Mouse (Mus musculus): ENCODE data around the gene Btbd35f4.
"Not testable (repeated sequence)": the region's sequence is repeated elsewhere in the genome, so short reads cannot be mapped to it uniquely, and the experiment has no call there.

Btbd35f4 gene

DNA sequence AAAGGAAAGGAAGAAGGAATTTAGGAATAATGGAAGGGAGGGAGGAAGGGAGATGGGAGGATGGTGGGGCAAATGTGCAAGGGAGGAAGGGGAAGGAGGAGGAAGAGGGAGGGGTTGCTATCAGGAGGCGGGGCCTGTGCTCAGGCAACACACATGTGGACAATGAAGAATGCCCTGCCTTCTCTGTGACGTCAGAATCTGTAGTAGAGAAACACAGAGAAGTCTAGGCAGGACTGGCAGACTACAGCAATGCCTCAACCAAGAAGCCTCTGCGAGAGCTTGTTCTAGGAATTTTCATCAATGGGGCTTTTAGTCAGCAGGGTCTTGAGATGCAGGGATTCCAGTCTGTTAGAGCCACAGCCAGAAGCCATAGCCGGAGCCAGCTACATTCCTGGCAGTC is at the start of gene Btbd35f4:
TSS of gene Btbd35f4 (plus strand) at position 301 of the 400 bp plus-strand sequence.
- not testable (repeated sequence) for DNase-seq (ENCODE audit: low spot score in 2 of 2)

DNA sequence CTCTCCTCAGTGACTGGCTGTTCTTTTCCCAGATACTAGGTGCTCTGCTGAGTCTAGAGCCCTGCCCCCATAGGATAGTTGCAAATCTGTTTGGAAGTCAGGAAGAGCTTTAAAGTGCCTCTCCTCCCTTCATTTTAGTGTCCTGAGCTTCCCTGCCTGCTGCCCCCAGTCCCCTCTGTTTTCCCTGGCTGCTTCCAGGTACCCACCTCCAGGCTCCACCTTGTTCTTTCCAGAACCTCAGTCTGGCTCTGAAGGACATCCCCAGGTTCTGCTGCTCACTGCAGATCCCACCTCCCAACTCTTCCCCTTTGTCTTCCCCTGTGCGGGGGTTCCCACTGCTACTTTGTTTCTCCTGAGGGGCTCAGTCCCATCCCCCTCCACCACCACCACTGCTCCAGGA is 39.7 kb downstream of the Btbd35f4 start:
- not testable (repeated sequence) for DNase-seq (ENCODE audit: low spot score in 2 of 2)
